Mouse (Mus musculus) heart, embryonic 14.5 days (tissue): ENCODE measurements at regions not wholly inside any gene's neighbourhood (a gene's known extent, or its start where the extent isn't known, plus 50 kb on each side); places are given as distances from the start of the nearest gene placed in this dataset.

ENCODE experiments used
- ATAC-seq: fragments of 200-750 bp; cut with Nextera tagmentation; 2 replicates; pipeline ENCODE4 v1.8.0; 2017; ENCODE audit warnings: low read depth, moderate TSS enrichment; ENCODE audit not compliant: insufficient number of reproducible peaks, insufficient read depth, low FRiP score
- H3K27ac ChIP-seq, 2 experiments: fragments of 200-500 bp in 1 of 2; fragments of 300-500 bp in 1 of 2; sonication (generic) in 1 of 2; replicated peaks in 1 of 2; 2 replicates each; pipeline ENCODE4 v1.5.1; 2012 to 2014; ENCODE audit warnings: low read depth in 2 of 2, low read length in 2 of 2, control low read depth in 1 of 2, mild to moderate bottlenecking in 1 of 2, mixed read lengths in 1 of 2; ENCODE audit not compliant: control insufficient read depth in 1 of 2, insufficient read depth in 1 of 2
- H3K27me3 ChIP-seq: fragments of 300-500 bp; sonication (generic); 2 replicates; pipeline ENCODE4 v1.6.1; 2014; ENCODE audit warnings: mild to moderate bottlenecking, low read length, control low read depth; ENCODE audit not compliant: control insufficient read depth, insufficient read depth
- H3K36me3 ChIP-seq: fragments of 300-500 bp; sonication (generic); 2 replicates; pipeline ENCODE4 v1.6.1; 2014; ENCODE audit warnings: mild to moderate bottlenecking, control low read depth, low read length, mixed read lengths; ENCODE audit not compliant: control insufficient read depth, insufficient read depth
- H3K4me1 ChIP-seq, 2 experiments: fragments of 200-500 bp in 1 of 2; fragments of 300-500 bp in 1 of 2; sonication (generic) in 1 of 2; 2 replicates each; pipeline ENCODE4 v1.6.1; 2012 to 2014; ENCODE audit warnings: low read length in 2 of 2, control low read depth in 1 of 2, mixed read lengths in 1 of 2; ENCODE audit not compliant: control insufficient read depth in 2 of 2, insufficient read depth in 2 of 2
- H3K4me2 ChIP-seq: fragments of 300-500 bp; sonication (generic); 2 replicates; pipeline ENCODE4 v1.6.1; 2014; ENCODE audit warnings: mild to moderate bottlenecking, low read length
- H3K4me3 ChIP-seq, 2 experiments: fragments of 200-500 bp in 1 of 2; fragments of 300-500 bp in 1 of 2; sonication (generic) in 1 of 2; 2 replicates each; pipeline ENCODE4 v1.5.1; 2012 to 2014; ENCODE audit warnings: low read length in 2 of 2, mild to moderate bottlenecking in 2 of 2, control low read depth in 1 of 2, low read depth in 1 of 2, moderate library complexity in 1 of 2; ENCODE audit not compliant: control insufficient read depth in 1 of 2, insufficient read depth in 1 of 2
- H3K9ac ChIP-seq: fragments of 300-500 bp; sonication (generic); 2 replicates; pipeline ENCODE4 v1.6.1; 2014; ENCODE audit warnings: mild to moderate bottlenecking, low read length
- H3K9me3 ChIP-seq: fragments of 300-500 bp; sonication (generic); 2 replicates; pipeline ENCODE4 v1.6.1; 2016; ENCODE audit warnings: low read length, control low read depth; ENCODE audit not compliant: control insufficient read depth
- WGBS: fragments of 180-500 bp; shearing (Covaris S2); extraction: QIAGEN DNeasy Blood & Tissue Kit; methylation state at CpG from one replicate; pipeline ENCODE4 v1.1.7; 2014; 5-methylcytosine and 5-hydroxymethylcytosine counted together

DNA sequence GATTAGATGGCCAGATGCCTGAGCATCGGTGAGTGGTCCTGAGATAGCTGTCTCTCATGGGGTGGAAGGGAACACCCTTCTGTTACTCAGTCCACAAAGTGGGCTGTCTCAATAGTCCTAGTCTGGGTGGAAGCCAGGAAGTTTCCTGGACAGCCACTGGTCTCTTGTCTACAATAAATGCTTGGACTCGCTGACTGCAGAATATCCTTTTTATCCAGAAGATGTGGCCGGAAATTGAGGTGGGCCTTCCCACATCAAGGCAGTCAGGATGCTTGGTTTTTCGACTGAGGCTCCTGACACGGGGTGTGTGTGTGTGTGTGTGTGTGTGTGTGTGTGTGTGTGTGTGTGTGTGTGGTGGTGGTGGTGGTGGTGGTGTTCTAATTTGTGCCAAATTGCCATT is 91.0 kb downstream of the Cpn2 start:
- H3K4me3 ChIP-seq: no peak overlapping the region
- peaks cover 8 to 11% of the 10 kb centered on the region in 2 experiments for H3K4me1 ChIP-seq
- no peak overlapping the region for H3K27ac ChIP-seq
- no peak overlapping the region for H3K9ac ChIP-seq
- H3K4me2 ChIP-seq: no peak overlapping the region
- no peak for ATAC-seq
- H3K27me3 ChIP-seq: no peaks in the 10 kb centered on the region; the same call in 1 of the 2 replicates
- H3K9me3 ChIP-seq: no peaks in the 10 kb centered on the region
- 69% methylated on average over 5 of the region's 5 CpGs for WGBS
- no peaks in the 10 kb centered on the region for H3K36me3 ChIP-seq

DNA sequence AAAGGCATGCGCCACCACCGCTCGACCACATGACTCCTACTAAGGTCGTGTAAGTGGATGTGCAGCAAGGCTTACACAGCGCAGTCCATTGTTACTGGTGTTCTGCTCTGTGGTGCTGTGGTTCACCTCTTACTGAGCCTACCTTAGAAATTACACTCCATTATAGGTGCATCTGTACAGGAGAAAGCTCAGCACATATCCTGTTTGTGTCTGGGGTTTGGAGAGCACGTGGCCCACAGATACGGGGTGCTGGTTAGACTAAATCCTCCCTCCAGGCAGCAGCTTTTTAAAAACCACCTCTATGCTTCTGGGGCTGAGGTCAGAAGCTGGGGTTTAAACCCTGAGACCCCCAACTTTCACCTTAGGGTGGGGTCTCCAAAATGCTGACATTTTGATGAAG is 89.5 kb downstream of the Cpn2 start:
- Histone ChIP-seq H3K4me1 (peaks cover 8 to 9% of the 10 kb centered on the region in 2 experiments), H3K27ac (no peak overlapping the region), H3K4me2 (no peak overlapping the region), H3K9ac (no peak overlapping the region), H3K9me3 (no peaks in the 10 kb centered on the region), H3K27me3 (no peaks in the 10 kb centered on the region; the same call in 1 of the 2 replicates), H3K36me3 (no peaks in the 10 kb centered on the region), H3K4me3 (no peak overlapping the region)
- ATAC-seq: no peak
- WGBS: 87% methylated on average over 7 of the region's 7 CpGs

DNA sequence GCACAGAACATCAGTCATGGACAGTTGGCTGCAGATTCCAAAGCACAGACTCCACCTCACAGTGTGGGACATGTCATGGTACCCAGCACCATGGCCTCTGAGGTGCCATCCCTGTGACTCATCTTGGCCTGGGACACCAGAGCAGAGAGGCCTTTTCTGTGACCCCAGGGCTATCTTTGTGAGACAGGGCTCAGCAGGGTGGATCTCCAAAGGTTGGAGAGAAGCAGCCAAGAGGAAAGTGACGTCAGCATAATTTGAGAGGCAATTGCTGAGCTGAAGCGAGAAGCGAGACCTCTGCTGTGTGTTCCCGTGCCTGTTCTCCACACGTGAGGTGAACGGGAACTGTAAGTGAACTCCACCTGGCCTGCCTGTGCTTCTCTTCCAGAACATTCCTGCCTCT is 88.7 kb downstream of the Cpn2 start:
- Histone ChIP-seq H3K4me3 (no peak overlapping the region), H3K27ac (no peak overlapping the region), H3K9me3 (no peaks in the 10 kb centered on the region), H3K27me3 (no peaks in the 10 kb centered on the region; the same call in 1 of the 2 replicates), H3K4me1 (peaks cover 8 to 9% of the 10 kb centered on the region in 2 experiments), H3K36me3 (no peaks in the 10 kb centered on the region), H3K4me2 (no peak overlapping the region), H3K9ac (no peak overlapping the region)
- ATAC-seq: no peak
- WGBS: 69% methylated on average over 6 of the region's 6 CpGs

DNA sequence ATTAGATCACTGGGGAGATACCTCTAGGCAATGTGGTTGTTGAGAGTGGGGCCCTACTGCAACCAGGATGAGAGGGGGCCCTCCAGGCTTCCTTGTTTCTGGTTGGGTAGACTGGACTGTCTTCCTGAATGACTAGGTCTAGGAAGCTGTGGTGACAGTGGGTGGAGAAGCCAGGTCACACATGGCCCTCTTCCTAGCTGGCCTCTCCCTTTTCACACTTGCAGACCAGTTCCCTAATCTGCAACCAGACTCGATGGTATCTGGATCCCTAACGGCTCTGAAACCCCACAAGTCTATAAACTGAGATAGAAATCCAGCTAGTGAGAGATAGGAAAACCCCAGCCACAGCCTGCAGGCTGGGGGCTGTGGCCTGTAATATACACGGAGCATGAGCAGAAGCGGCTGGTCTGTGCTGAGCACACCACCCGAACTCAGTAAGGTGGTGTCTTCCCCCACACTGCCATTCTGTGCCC is 87.8 kb downstream of the Cpn2 start:
- peaks cover 8 to 11% of the 10 kb centered on the region in 2 experiments for H3K4me1 ChIP-seq
- no peaks in the 10 kb centered on the region; the same call in 1 of the 2 replicates for H3K27me3 ChIP-seq
- no peak overlapping the region for H3K4me3 ChIP-seq
- 60% methylated on average over 5 of the region's 5 CpGs for WGBS
- H3K9me3 ChIP-seq: no peaks in the 10 kb centered on the region
- no peak overlapping the region for H3K4me2 ChIP-seq
- H3K27ac ChIP-seq: no peak overlapping the region
- no peak for ATAC-seq
- no peaks in the 10 kb centered on the region for H3K36me3 ChIP-seq
- H3K9ac ChIP-seq: no peak overlapping the region

DNA sequence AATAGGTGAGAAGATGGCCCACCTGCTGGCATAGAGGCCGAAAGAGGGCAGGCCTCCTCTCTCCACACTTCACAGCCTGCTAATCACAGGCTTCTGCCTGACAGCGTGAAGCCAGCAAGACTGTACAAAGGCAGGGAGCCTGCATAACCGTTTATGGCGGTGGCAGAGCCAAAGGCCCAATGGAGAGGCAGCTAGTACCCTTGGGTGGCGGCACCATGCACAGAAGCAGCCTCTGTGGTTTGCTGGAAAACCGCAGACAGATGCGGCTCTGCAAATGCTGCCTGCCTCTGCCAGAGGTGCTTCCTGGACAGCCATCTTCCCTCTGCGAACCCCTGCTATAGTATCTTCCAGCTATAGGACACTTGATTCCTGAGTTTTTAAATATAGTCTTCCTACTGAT is 86.2 kb downstream of the Cpn2 start:
- H3K4me1 ChIP-seq: peaks cover 22 to 23% of the 10 kb centered on the region in 2 experiments
- H3K9me3 ChIP-seq: no peaks in the 10 kb centered on the region
- H3K9ac ChIP-seq: no peak overlapping the region
- no peaks in the 10 kb centered on the region; the same call in 1 of the 2 replicates for H3K27me3 ChIP-seq
- no peak overlapping the region for H3K27ac ChIP-seq
- 65% methylated on average over 8 of the region's 8 CpGs for WGBS
- no peaks in the 10 kb centered on the region for H3K36me3 ChIP-seq
- no peak overlapping the region for H3K4me3 ChIP-seq
- ATAC-seq: no peak
- H3K4me2 ChIP-seq: no peak overlapping the region

DNA sequence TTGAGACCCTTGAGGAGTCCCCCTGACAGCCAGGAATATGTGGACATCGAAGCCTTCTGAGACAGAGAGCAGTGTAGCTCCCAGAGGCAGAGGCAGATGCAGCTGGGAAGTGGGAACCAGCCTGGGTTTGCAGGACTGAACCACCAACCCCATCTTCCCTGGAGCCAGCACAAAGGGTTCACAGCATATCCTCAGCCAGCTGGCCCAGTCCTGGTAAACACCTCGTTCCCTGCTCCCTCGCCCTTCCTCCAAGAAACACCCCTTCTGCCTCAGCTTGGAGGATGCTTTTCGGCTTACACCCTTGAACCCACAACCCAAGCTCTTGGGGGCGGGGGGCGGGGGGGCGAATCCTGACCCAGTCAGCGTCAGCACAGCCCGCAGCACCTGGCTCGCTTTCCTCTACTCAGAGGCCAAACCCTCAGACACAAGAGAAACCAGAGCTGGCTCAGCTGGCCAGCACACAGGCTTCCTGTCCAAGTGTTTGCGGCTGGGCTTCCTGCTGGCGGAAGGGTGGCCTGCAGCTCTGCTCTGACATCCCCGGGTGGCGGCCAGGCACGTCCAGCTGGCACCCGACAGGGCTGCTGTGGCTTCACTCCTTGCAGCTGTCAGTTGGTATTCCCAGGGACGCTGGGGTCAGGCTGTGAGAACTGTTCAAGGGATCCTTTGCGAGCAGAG is 82.6 kb downstream of the Cpn2 start:
- Histone ChIP-seq H3K27me3 (no peaks in the 10 kb centered on the region), H3K27ac (peak overlapping the region; percentile 66 to 82), H3K4me2 (peak overlapping the region; percentile 37), H3K9ac (peak overlapping the region; percentile 16), H3K4me1 (peaks cover 43 to 54% of the 10 kb centered on the region in 2 experiments), H3K36me3 (no peaks in the 10 kb centered on the region), H3K4me3 (no peak overlapping the region), H3K9me3 (no peaks in the 10 kb centered on the region)
- WGBS: 18% methylated on average over 18 of the region's 18 CpGs
- peak; percentile 63 for ATAC-seq

DNA sequence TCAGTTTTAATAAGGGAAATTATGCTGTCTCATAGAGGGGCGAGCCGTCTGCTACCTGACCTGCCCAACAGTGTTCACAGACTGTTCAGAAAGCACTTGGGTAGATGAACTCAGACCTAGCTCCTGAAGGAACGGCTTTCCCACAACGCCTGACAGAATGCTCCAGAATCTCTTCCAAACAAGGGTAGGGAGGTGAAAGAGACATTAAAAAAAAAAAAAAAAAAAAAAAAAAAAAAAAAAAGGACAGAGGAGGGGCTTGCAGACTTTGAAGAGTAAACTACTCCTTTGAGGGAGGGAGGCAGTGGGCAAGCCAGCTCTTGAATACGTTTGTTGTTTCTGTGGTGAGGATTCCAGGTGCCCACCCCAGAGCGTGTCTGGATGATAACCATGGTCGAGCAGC is 81.6 kb downstream of the Cpn2 start:
- peaks cover 41 to 56% of the 10 kb centered on the region in 2 experiments for H3K4me1 ChIP-seq
- H3K9me3 ChIP-seq: no peaks in the 10 kb centered on the region
- peak overlapping the region; percentile 65 to 82 for H3K27ac ChIP-seq
- peaks cover 3% of the 10 kb centered on the region; the same call in 1 of the 2 replicates for H3K27me3 ChIP-seq
- H3K9ac ChIP-seq: no peak overlapping the region
- no peak overlapping the region for H3K4me3 ChIP-seq
- no peaks in the 10 kb centered on the region for H3K36me3 ChIP-seq
- 0 out of 2 replicates have a peak overlapping the region, but pooled peaks have one; percentile 6 for H3K4me2 ChIP-seq
- 51% methylated on average over 7 of the region's 7 CpGs for WGBS
- ATAC-seq: no peak
